Mouse (Mus musculus) lung, adult 2 months (tissue): Measurements from ENCODE around the gene Gm7995. TPM values are rescaled to one million over a fixed set of nuclear protein-coding genes. Genes with fewer than 3 reads are reported as not detected.
"Not testable (repeated sequence)": the region's sequence is repeated elsewhere in the genome, so short reads cannot be mapped to it uniquely, and the experiment has no call there.

Source experiments
- DNase-seq: peaks from one replicate; pipeline ENCODE4 v3.0.0; 2022
- H3K4me1 ChIP-seq: fragments of 200-500 bp; 2 replicates; pipeline ENCODE4 v1.6.1; 2011; ENCODE audit warnings: low read length; ENCODE audit not compliant: control insufficient read depth, insufficient read depth
- H3K4me3 ChIP-seq: fragments of 200-500 bp; replicated peaks from 2 replicates; pipeline ENCODE3; 2011; ENCODE audit warnings: low read depth, mild to moderate bottlenecking, control low read depth, low read length; ENCODE audit errors: extremely low read depth
- WGBS: fragments of 180-500 bp; shearing (Covaris S2); methylation state at CpG from one replicate; pipeline ENCODE4 v1.1.7; 2018; 5-methylcytosine and 5-hydroxymethylcytosine counted together
- polyA plus RNA-seq: library from polyadenylated mRNA; depleted of rRNA; stranded (reverse); fragments of >200 nt; gene quantifications from 2 replicates; pipeline ENCODE4 v1.2.3, GENCODE M21; 2012; rRNA removed

The Gm7995 gene
- not detected in 2 replicates for polyA plus RNA-seq

- not testable (repeated sequence) for DNase-seq, H3K4me1 ChIP-seq, H3K4me3 ChIP-seq
- WGBS = no CpG with 5 or more reads among the region's 1 CpGs
Observed at GRCm38 (mm10) chr14:42309910-42310309, at the start of gene Gm7995. Gene Gm7995 (plus strand): TSS chr14:42310210.

- 60% methylated on average over 1 of the region's 3 CpGs for WGBS
- H3K4me1 ChIP-seq, H3K4me3 ChIP-seq, DNase-seq: not testable (repeated sequence)
Observed at GRCm38 (mm10) chr14:42297258-42297657, 12.8 kb upstream of the Gm7995 start, which contains the start of gene Gm9611. Gene Gm9611 (minus strand): TSS chr14:42297358.

Other genes with a start within 250 kb of the Gm7995 start
- not detected in 2 replicates for gene Gm7951, start 192.8 kb upstream of the Gm7995 start, polyA plus RNA-seq
- gene Gm17027, start 147.6 kb upstream of the Gm7995 start, polyA plus RNA-seq = not detected in 2 replicates
- not detected in 2 replicates for gene Gm3573, start 119.4 kb upstream of the Gm7995 start, polyA plus RNA-seq
- not detected in 2 replicates for gene Gm17026, start 50.2 kb upstream of the Gm7995 start, polyA plus RNA-seq
- gene Gm9611, start 12.9 kb upstream of the Gm7995 start, polyA plus RNA-seq = not detected in 2 replicates
- gene Gm8005, start 129.5 kb downstream of the Gm7995 start, polyA plus RNA-seq = not detected in 2 replicates
- not detected in 2 replicates for gene Gm8011, start 153.7 kb downstream of the Gm7995 start, polyA plus RNA-seq
- not detected in 2 replicates for gene Gm8020, start 192.1 kb downstream of the Gm7995 start, polyA plus RNA-seq
- gene Gm8024, start 214.1 kb downstream of the Gm7995 start, polyA plus RNA-seq = not detected in 2 replicates